Mouse (Mus musculus) c-Kit-positive CD71-positive TER-119-positive erythroid progenitor cells, embryonic 14.5 days (primary cell): Measurements from ENCODE around the gene Slc1a6.
A peak's percentile ranks its signal among the peaks of the same experiment; 100 is the strongest.
"Not testable (repeated sequence)": the region's sequence is repeated elsewhere in the genome, so short reads cannot be mapped to it uniquely, and the experiment has no call there.

Source experiments
- DNase-seq: peaks from one replicate; pipeline ENCODE4 v3.0.0-alpha.2; 2013; ENCODE audit warnings: low spot score

Gene Slc1a6

DNA sequence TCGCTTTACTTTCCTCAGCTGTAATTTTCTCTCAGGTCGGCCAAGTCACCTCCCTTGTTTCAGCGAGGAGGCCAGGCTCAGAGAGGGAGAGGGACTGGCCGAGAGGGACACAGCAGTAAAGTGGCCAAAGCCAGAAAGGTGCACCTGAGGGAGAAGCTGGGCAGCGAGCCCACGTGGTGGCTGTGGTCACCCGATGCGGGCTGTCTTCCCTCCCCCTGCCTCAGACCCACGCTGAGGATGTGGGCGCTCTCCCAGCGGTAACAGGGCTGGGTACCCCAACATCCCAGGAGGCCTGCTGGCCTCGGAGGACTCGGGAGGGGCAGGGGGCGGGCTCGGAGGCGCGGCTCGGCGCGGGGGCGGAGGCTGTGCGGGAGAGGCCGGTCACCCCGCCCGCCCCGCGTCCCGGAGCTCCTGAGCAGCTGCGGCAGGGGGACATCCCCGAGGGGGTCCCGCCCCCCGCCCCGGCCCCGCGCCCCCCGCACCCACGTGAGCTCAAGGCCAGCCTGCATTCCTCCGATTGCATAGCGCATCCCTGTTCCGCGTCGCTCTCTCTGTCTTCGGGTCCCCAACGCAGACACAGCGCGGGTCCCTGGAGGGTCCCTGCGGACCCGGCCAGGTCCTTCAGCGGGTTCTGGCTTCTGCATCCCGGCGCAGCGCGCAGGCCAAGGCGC, at the start of gene Slc1a6:
Slc1a6 (plus strand) TSS at position 516 of the 671 bp plus-strand sequence.
- DNase-seq: no peak

DNA sequence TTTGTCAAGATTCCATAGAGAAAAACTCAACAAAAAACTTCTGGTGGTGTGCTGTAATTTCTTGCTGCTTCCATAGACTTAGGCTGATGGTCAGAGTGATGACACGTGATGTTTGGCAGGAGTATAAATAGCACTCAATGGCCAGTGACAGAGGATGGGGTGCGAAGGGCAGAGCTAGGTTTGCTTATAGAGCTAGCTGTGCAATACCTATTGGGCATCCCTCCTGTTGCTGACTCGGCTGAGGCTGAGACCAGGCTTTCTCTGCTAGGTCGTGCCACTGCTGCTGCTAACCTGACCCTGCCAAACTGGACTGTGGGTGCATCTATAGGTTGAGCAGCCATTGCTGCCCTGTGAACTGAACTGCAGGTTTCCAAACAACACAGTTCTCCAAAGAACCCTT, 40.5 kb upstream of the Slc1a6 start:
- no peak for DNase-seq

GRCm38 (mm10) chr10:78743721-78744120, 36.6 kb upstream of the Slc1a6 start:
- no peak for DNase-seq

- DNase-seq: no peak
Measured at GRCm38 (mm10) chr10:78745453-78746232, 34.7 kb upstream of the Slc1a6 start.

- DNase-seq: no peak
Measured at GRCm38 (mm10) chr10:78747035-78747721, 33.1 kb upstream of the Slc1a6 start.

- no peak for DNase-seq
Measured at GRCm38 (mm10) chr10:78748161-78748560, 32.1 kb upstream of the Slc1a6 start.

- no peak for DNase-seq
Measured at GRCm38 (mm10) chr10:78748946-78749345, 31.4 kb upstream of the Slc1a6 start.

DNA sequence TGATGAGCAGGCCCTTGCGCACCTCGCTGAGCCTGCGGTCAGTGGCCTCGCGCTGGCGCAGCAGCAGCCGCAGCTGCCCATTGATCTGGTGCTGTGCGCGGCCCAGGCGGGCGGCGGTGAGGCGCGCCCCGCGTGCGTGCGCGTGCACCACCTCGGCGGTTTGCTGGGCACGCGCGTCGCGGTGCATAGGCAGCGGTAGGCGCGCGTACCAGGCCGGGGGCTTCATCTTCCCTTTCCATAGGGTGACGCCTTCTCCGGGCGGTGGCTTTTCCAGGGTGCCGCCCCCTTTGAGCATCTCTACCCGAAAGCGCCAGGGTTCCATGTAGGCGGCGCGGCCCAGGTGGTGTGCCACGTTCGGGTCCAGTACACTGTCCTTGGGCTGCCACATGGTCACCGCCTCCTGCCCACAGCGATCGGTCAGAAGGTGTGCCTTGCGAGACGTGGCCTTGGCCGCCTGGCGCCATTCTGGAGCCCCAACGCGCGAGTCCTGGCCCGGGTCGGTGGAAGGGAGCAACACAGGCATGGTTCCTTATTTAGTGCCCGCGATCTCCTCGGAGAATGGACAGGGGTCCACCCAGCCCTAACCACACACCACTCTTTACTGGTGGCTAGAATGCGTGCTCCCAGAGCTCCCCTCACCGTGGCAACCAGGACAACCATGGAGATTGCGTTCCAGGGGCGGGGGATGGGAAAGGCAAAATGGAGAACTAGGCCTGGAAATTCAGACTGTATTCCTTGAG, 27.7 kb upstream of the Slc1a6 start, which contains the start of gene Ccdc105:
Ccdc105 (minus strand) TSS at position 614 of the 740 bp plus-strand sequence.
- no peak for DNase-seq

- peak; percentile 10 for DNase-seq
Measured at GRCm38 (mm10) chr10:78756021-78756420, 24.3 kb upstream of the Slc1a6 start.

- DNase-seq: no peak
Measured at GRCm38 (mm10) chr10:78765570-78765969, 14.7 kb upstream of the Slc1a6 start.

DNA sequence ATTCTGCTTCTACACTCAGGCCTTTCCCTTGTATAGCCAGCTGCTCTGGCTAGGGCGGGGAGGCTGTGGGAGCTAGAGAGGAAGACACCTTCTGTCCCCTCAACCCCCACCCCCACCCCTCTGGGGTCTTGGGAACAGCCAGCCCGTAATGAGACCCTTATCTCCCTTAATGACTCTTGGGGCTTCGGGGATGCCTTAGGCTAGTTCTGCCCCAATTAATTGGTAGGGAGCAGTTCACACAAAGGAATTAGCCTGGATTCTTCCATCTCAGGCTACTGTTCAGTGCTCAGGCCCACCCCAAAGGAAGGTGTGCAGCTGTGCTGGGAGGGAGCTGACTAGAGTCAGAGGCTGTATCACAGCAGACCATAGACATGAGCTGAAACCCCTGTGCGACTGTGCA, 4.5 kb upstream of the Slc1a6 start:
- no peak for DNase-seq

- DNase-seq: no peak
Measured at GRCm38 (mm10) chr10:78779527-78779926, 769 bp upstream of the Slc1a6 start.

DNA sequence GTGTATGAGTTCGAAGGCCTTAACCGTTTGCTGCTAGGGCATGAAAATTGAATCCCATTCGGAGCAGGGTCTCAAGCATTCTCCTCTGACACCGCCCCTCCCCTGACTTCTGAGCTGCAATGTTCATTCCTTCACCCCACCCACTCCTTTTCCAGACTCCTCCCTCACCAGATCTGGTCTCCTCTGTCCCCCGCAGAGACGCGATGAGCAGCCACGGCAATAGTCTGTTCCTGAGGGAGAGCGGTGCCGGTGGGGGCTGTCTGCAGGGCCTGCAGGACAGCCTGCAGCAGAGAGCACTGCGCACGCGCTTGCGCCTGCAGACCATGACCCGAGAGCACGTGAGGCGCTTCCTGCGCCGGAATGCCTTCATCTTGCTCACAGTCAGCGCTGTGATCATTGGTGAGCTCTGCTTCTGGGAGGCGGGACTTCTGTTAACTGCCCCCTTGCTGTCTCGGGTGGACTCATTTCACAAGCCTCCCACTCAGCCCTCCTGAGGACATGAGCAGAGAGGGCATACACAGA, 7.3 kb downstream of the Slc1a6 start:
- no peak for DNase-seq

- DNase-seq: no peak
Measured at GRCm38 (mm10) chr10:78790561-78790960, 10.3 kb downstream of the Slc1a6 start.

DNA sequence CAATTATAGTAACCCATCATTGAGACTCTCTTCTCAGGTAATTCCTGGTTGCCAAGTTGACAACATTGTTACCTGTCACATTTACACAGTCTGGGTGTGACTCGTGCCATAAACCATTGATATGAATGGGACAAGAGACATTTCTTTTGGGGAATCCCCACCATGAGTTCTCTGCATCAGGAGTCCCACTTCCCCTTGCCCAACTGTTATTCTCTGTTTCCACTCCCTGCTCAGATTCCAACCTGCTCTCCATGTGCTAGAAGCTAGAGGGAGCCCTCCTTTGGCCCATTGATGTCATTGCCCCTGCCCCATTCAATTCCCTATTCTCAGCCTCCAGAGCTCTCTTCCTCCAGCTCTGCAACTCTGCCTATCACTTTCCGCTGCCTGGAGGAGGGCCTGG, 21.2 kb downstream of the Slc1a6 start:
- DNase-seq: no peak

DNA sequence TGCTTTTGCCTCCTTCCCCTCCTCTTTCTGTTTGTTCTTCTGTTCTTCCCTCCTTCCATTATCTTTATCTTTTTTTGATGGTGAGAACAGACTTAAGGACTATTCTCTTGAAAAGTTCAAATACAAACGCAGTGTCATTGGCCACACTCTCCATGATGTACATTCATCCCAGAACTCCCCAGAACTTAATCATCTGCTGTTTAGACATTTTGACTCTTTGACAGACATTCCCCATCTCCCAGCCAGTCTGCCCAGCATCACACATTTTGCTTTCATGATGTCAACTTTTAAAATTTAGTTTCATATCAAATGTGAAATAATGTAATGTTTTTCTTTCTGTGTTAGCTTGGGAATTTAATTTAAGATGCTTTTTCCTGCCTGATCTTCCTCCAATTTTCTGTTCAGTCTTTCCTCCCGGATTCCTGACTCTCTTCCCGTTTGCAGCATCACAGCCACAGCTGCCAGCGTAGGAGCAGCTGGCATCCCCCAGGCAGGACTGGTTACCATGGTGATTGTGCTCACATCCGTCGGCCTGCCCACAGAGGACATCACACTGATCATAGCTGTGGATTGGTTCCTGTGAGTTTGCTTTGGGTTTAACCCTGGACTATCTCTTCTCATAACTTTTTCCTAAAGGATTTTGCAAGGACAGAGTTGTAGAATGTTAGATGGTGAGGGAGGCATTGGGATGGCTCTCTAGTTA, 32.2 kb downstream of the Slc1a6 start:
- no peak for DNase-seq

- DNase-seq: not testable (repeated sequence)
Measured at GRCm38 (mm10) chr10:78840456-78840855, 60.2 kb downstream of the Slc1a6 start.

DNA sequence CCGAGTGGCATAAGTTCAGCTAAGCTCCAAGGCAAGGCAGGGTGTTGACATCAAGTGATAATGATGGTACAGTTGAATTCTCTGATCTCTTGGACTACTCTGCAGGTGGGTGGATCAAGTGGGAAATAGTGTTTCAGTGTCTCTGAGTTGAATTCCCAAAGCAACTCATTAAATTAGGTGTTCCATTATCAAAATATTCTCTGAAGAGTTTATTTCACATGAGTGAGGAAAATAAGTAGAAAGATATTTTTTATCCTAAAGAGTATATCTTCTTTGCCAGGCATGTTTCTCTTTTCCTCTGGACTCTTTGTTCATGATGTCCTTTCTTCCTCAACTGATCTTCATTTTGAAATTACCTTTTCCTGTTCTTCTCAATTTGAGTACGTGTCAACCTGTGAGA, 71.8 kb downstream of the Slc1a6 start, which contains the start of gene Olfr1356:
Olfr1356 (minus strand) TSS at position 101 of the 400 bp plus-strand sequence.
- no peak for DNase-seq
